Mouse (Mus musculus) cerebellum, postnatal 14 days (tissue): ENCODE measurements at regions not wholly inside any gene's neighbourhood (a gene's known extent, or its start where the extent isn't known, plus 50 kb on each side); places are given as distances from the start of the nearest gene placed in this dataset.

Experiments used
- DNase-seq, 2 experiments: peaks; one replicate each; pipeline ENCODE4 v3.0.0; 2021; ENCODE audit warnings: mixed read lengths in 2 of 2

- peak; percentile 33 to 64 for DNase-seq
Observed at GRCm38 (mm10) chr13:84066960-84067665, 155.0 kb upstream of the Tmem161b start.

GRCm38 (mm10) chr13:84068365-84068764, 153.7 kb upstream of the Tmem161b start:
- no peak for DNase-seq
